Mouse (Mus musculus): ENCODE measurements around the gene Klhdc1. TPM values are rescaled to one million over a fixed set of nuclear protein-coding genes. Genes with fewer than 3 reads are reported as not detected.

The Klhdc1 gene
- total and polyA plus RNA-seq, 3 experiments, result 0.23 to 1.1 TPM; not detected in 1

GRCm38 (mm10) chr12:69227776-69228466 lies 13.1 kb upstream of the Klhdc1 start, which contains the start of gene Pole2 (continued):
- no peak for TF ChIP-seq GATA1 (IDR thresholded peaks at IDR 0.05; ENCODE audit: low read depth, low read length)
- no peak for TF ChIP-seq POLR2AphosphoS5 (IDR thresholded peaks at IDR 0.05; ENCODE audit: borderline replicate concordance, low read depth, low read length)
- no peak for TF ChIP-seq MYB (IDR thresholded peaks at IDR 0.05; ENCODE audit: low read depth, low read length)

GRCm38 (mm10) chr12:69229251-69229650 lies 11.7 kb upstream of the Klhdc1 start:
- H3K9ac ChIP-seq (ENCODE audit: control insufficient read depth, low read depth, low read length, poor library complexity, severe bottlenecking), result no peak overlapping the region
- H3K27ac ChIP-seq (ENCODE audit: control insufficient read depth, low read depth, low read length), result no peak overlapping the region
- H3K79me2 ChIP-seq (ENCODE audit: control insufficient read depth, insufficient read depth, low read length, poor library complexity), result no peaks in the 10 kb centered on the region; the same call in 1 of the 2 replicates
- no peaks in the 10 kb centered on the region for H3K27me3 ChIP-seq (ENCODE audit: control insufficient read depth in 1 of 2, insufficient read depth in 2 of 2, low read length in 2 of 2)
- H3K4me3 ChIP-seq (ENCODE audit: control insufficient read depth in 1 of 2, insufficient read depth in 1 of 2, low read depth in 2 of 2, low read length in 2 of 2), result no peak overlapping the region
- peak; percentile 71 for DNase-seq (ENCODE audit: low read depth, low spot score)
- peaks cover 0 to 7% of the 10 kb centered on the region in 2 experiments; a peak in 3 of 4 replicates for H3K4me1 ChIP-seq (ENCODE audit: control insufficient read depth in 1 of 2, insufficient read depth in 2 of 2, low read length in 2 of 2)
- no peaks in the 10 kb centered on the region for H3K9me3 ChIP-seq (replicated peaks; ENCODE audit: insufficient read depth, low read length)
- peaks cover 0 to 4% of the 10 kb centered on the region in 2 experiments; a peak in 2 of 4 replicates for H3K36me3 ChIP-seq (ENCODE audit: control insufficient read depth in 1 of 2, insufficient read depth in 2 of 2, low read length in 2 of 2)
- TF ChIP-seq RAD21 (IDR thresholded peaks at IDR 0.05; ENCODE audit: low read depth, low read length) (peak; percentile 41), ELF1 (IDR thresholded peaks at IDR 0.05; ENCODE audit: low read depth, low read length) (no peak), EP300 (IDR thresholded peaks at IDR 0.05; ENCODE audit: low read depth in 1 of 2, low read length in 2 of 2) (no peak), TBP (IDR thresholded peaks at IDR 0.05; ENCODE audit: low read depth, low read length) (no peak), POLR2AphosphoS5 (IDR thresholded peaks at IDR 0.05; ENCODE audit: borderline replicate concordance, low read depth, low read length) (no peak), SMC3 (IDR thresholded peaks at IDR 0.05; ENCODE audit: low read depth, low read length) (peak; percentile 53), ZNF384 (IDR thresholded peaks at IDR 0.05; ENCODE audit: low read depth, low read length) (0 out of 2 replicates have a peak, but pooled peaks have one; percentile 21), CTCF (IDR thresholded peaks at IDR 0.05 in 2 of 3, conservative IDR thresholded peaks at IDR 0.05 in 1 of 3; ENCODE audit: control insufficient read depth in 1 of 3, insufficient read depth in 1 of 3, low read depth in 2 of 3, low read length in 3 of 3, poor library complexity in 1 of 3, severe bottlenecking in 1 of 3) (peak; percentile 46 to 67 (median 63)), ZC3H11A (IDR thresholded peaks at IDR 0.05; ENCODE audit: low read depth, low read length) (0 out of 2 replicates have a peak, but pooled peaks have one; percentile 13), SIN3A (IDR thresholded peaks at IDR 0.05; ENCODE audit: low read length) (peak; percentile 39; the same call in 1 of the 2 replicates), POLR2A (IDR thresholded peaks at IDR 0.05; ENCODE audit: control insufficient read depth in 1 of 2, insufficient read depth in 1 of 2, low read depth in 1 of 2, low read length in 2 of 2, poor library complexity in 1 of 2) (no peak), GATA1 (IDR thresholded peaks at IDR 0.05; ENCODE audit: low read depth, low read length) (no peak)

- Histone ChIP-seq H3K9ac (ENCODE audit: control insufficient read depth, low read depth, low read length, poor library complexity, severe bottlenecking) (no peak overlapping the region), H3K27me3 (ENCODE audit: control insufficient read depth in 1 of 2, insufficient read depth in 2 of 2, low read length in 2 of 2) (no peaks in the 10 kb centered on the region; a peak in 1 of 4 replicates), H3K27ac (ENCODE audit: control insufficient read depth, low read depth, low read length) (no peak overlapping the region), H3K4me1 (ENCODE audit: control insufficient read depth in 1 of 2, insufficient read depth in 2 of 2, low read length in 2 of 2) (no peaks in the 10 kb centered on the region), H3K4me3 (ENCODE audit: control insufficient read depth in 1 of 2, insufficient read depth in 1 of 2, low read depth in 2 of 2, low read length in 2 of 2) (no peak overlapping the region), H3K9me3 (replicated peaks; ENCODE audit: insufficient read depth, low read length) (no peaks in the 10 kb centered on the region), H3K79me2 (ENCODE audit: control insufficient read depth, insufficient read depth, low read length, poor library complexity) (no peaks in the 10 kb centered on the region), H3K36me3 (ENCODE audit: control insufficient read depth in 1 of 2, insufficient read depth in 2 of 2, low read length in 2 of 2) (no peaks in the 10 kb centered on the region)
- TF ChIP-seq GABPA (IDR thresholded peaks at IDR 0.05; ENCODE audit: low read depth, low read length), result no peak
- no peak for TF ChIP-seq ZC3H11A (IDR thresholded peaks at IDR 0.05; ENCODE audit: low read depth, low read length)
- no peak for DNase-seq (ENCODE audit: low read depth, low spot score)
These were observed 5.2 kb upstream of the Klhdc1 start for GRCm38 (mm10) chr12:69235782-69236181.

Data from MEL (cell line).